Mouse (Mus musculus) heart, embryonic 15.5 days (tissue): ENCODE measurements around the gene Traf3ip1. TPM values are rescaled to one million over a fixed set of nuclear protein-coding genes. Genes with fewer than 3 reads are reported as not detected.

Source experiments
- ATAC-seq: fragments of 200-750 bp; cut with Nextera tagmentation; replicated peaks from 2 replicates; pipeline ENCODE4 v1.8.0; 2017; ENCODE audit warnings: low read depth, moderate TSS enrichment; ENCODE audit not compliant: insufficient number of reproducible peaks, insufficient read depth, low FRiP score
- H3K27ac ChIP-seq: fragments of 300-500 bp; sonication (generic); 2 replicates; pipeline ENCODE4 v1.5.1; 2015; ENCODE audit warnings: mild to moderate bottlenecking, inconsistent platforms
- H3K27me3 ChIP-seq: fragments of 300-500 bp; sonication (generic); 2 replicates; pipeline ENCODE4 v1.6.1; 2015; ENCODE audit warnings: inconsistent platforms
- H3K36me3 ChIP-seq: fragments of 300-500 bp; sonication (generic); 2 replicates; pipeline ENCODE4 v1.6.1; 2015; ENCODE audit warnings: mild to moderate bottlenecking, inconsistent platforms
- H3K4me1 ChIP-seq: fragments of 300-500 bp; sonication (generic); replicated peaks from 2 replicates; pipeline ENCODE4 v1.6.1; 2015; ENCODE audit warnings: inconsistent platforms
- H3K4me2 ChIP-seq: fragments of 300-500 bp; sonication (generic); 2 replicates; pipeline ENCODE4 v1.6.1; 2015; ENCODE audit warnings: inconsistent platforms, mild to moderate bottlenecking, moderate library complexity
- H3K4me3 ChIP-seq: fragments of 300-500 bp; sonication (generic); 2 replicates; pipeline ENCODE4 v1.5.1; 2015; ENCODE audit warnings: mild to moderate bottlenecking, inconsistent platforms
- H3K9ac ChIP-seq: fragments of 300-500 bp; sonication (generic); 2 replicates; pipeline ENCODE4 v1.6.1; 2015; ENCODE audit warnings: mild to moderate bottlenecking, inconsistent platforms
- H3K9me3 ChIP-seq: fragments of 300-500 bp; sonication (generic); replicated peaks from 2 replicates; pipeline ENCODE4 v1.6.1; 2016; ENCODE audit warnings: inconsistent platforms
- WGBS: fragments of 180-500 bp; shearing (Covaris S2); methylation state at CpG from one replicate; pipeline ENCODE4 v1.1.7; 2015; ENCODE audit warnings: mixed read lengths; 5-methylcytosine and 5-hydroxymethylcytosine counted together
- polyA plus RNA-seq: library from polyadenylated mRNA; unstranded; fragments of >200 nt; fragmentation: Nextera tagmentation; extraction: Ambion mirVana; gene quantifications from 2 replicates; pipeline ENCODE4 v1.2.1, GENCODE M21; 2015

Traf3ip1 gene
- polyA plus RNA-seq, 1 experiment from 2014 or later: 3.9 TPM

- Histone ChIP-seq H3K4me3 (no peak overlapping the region), H3K9me3 (no peaks in the 10 kb centered on the region), H3K4me2 (no peak overlapping the region), H3K9ac (no peak overlapping the region), H3K36me3 (no peaks in the 10 kb centered on the region; the same call in 1 of the 2 replicates), H3K27me3 (peaks cover 7% of the 10 kb centered on the region; the same call in 1 of the 2 replicates), H3K27ac (no peak overlapping the region), H3K4me1 (0 out of 2 replicates have a peak, but pooled peaks cover 3% of the 10 kb centered on the region)
- no peak for ATAC-seq
- WGBS: 80% methylated on average over 6 of the region's 6 CpGs
Measured at GRCm38 (mm10) chr1:91561226-91561625, 66.8 kb downstream of the Traf3ip1 start.

DNA sequence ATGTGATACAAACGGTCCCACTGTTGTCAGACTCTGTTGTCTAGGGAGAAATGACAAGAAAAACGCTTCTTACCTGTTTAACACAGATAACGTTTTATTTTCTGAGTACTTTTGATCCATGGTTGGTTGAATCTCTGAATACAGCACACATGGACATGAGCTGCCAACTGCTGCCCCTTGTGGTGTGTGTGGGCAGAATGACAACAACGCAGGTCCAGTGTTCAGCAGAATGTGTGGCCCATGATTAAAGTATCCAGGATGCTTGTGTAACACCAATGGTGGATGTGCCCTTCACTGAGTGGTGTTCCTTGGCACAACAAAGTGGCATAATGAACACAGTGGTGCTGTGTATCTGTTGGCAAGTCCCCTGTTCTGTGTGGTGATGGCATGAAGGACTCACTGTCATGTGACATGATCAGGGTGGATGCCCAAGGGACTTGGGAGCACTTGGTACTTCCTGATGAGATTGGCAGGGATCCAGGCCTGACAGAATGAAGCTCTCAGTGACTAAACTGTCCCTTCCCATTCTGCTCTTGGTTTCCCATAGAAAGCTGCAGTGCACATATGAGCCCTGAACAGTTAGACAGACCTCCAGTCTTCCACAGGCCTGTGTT, 68.6 kb downstream of the Traf3ip1 start:
- no peak overlapping the region for H3K9ac ChIP-seq
- H3K4me3 ChIP-seq: no peak overlapping the region
- WGBS: 79% methylated on average over 4 of the region's 4 CpGs
- H3K4me1 ChIP-seq: 0 out of 2 replicates have a peak, but pooled peaks cover 3% of the 10 kb centered on the region
- ATAC-seq: no peak
- no peaks in the 10 kb centered on the region for H3K9me3 ChIP-seq
- H3K4me2 ChIP-seq: no peak overlapping the region
- peaks cover 7% of the 10 kb centered on the region; the same call in 1 of the 2 replicates for H3K27me3 ChIP-seq
- no peak overlapping the region for H3K27ac ChIP-seq
- no peaks in the 10 kb centered on the region for H3K36me3 ChIP-seq

DNA sequence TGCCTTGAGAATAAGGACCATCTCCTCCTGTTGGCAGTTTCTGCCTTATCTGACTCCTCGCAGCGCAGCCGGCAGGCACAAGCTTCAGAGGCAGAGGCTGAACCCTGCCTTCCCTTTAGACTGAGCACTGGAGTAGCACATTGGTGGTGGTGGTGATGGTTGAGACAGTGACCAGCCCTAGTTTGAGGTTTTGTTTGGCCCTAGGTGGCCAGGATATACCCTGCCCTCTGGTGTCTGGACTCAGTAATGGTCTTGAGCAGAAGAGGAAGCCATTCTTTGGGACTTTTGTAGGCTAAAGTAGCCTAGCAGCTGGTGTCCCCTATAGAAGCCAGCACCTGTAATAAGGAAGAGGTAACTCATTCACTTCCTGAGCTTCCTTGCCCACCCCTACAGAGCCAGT, 69.6 kb downstream of the Traf3ip1 start:
- no peak overlapping the region for H3K4me3 ChIP-seq
- 31% methylated on average over 3 of the region's 3 CpGs for WGBS

GRCm38 (mm10) chr1:91564598-91564997, 70.2 kb downstream of the Traf3ip1 start:
- Histone ChIP-seq H3K27me3 (peaks cover 7% of the 10 kb centered on the region; the same call in 1 of the 2 replicates), H3K9ac (no peak overlapping the region), H3K27ac (no peak overlapping the region), H3K9me3 (no peaks in the 10 kb centered on the region), H3K36me3 (no peaks in the 10 kb centered on the region), H3K4me3 (no peak overlapping the region), H3K4me1 (0 out of 2 replicates have a peak, but pooled peaks cover 3% of the 10 kb centered on the region), H3K4me2 (no peak overlapping the region)
- WGBS: 46% methylated on average over 6 of the region's 6 CpGs
- no peak for ATAC-seq

More for the DNA sequence above, 69.6 kb downstream of the Traf3ip1 start:
- no peak overlapping the region for H3K9ac ChIP-seq
- ATAC-seq: no peak
- no peaks in the 10 kb centered on the region for H3K9me3 ChIP-seq
- H3K4me1 ChIP-seq: 0 out of 2 replicates have a peak, but pooled peaks cover 3% of the 10 kb centered on the region
- peaks cover 7% of the 10 kb centered on the region; the same call in 1 of the 2 replicates for H3K27me3 ChIP-seq
- H3K27ac ChIP-seq: no peak overlapping the region
- H3K4me2 ChIP-seq: no peak overlapping the region
- H3K36me3 ChIP-seq: no peaks in the 10 kb centered on the region

DNA sequence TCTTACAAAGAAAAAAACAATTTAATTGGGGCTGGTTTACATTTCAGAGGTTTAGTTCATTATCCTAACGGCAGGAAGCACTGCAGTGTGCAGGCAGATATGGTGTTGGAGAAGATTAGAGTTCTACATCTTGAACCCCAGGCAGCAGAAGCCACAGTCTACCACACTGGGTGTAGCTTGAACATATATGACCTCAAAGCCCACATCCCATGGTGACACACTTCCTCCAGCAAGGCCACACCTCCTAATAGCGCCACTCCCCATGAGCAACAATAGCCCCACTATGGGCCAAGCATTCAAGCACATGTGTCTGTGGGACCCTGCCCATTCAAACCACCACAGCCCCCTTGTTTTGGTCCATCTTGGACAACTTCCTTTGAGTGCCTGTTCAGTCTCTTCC, 72.8 kb downstream of the Traf3ip1 start:
- Histone ChIP-seq H3K9me3 (no peaks in the 10 kb centered on the region), H3K4me2 (no peak overlapping the region), H3K9ac (no peak overlapping the region), H3K36me3 (no peaks in the 10 kb centered on the region), H3K4me3 (no peak overlapping the region), H3K27ac (no peak overlapping the region), H3K27me3 (peaks cover 7% of the 10 kb centered on the region; the same call in 1 of the 2 replicates), H3K4me1 (no peaks in the 10 kb centered on the region)
- ATAC-seq: no peak
- WGBS: 71% methylated on average over 2 of the region's 2 CpGs

- H3K4me2 ChIP-seq: no peak overlapping the region
- H3K4me3 ChIP-seq: no peak overlapping the region
- H3K27ac ChIP-seq: no peak overlapping the region
- H3K27me3 ChIP-seq: no peaks in the 10 kb centered on the region
- no peak overlapping the region for H3K9ac ChIP-seq
- H3K4me1 ChIP-seq: no peaks in the 10 kb centered on the region
- no peaks in the 10 kb centered on the region for H3K36me3 ChIP-seq
- ATAC-seq: no peak
- H3K9me3 ChIP-seq: no peaks in the 10 kb centered on the region
- 71% methylated on average over 10 of the region's 10 CpGs for WGBS
Measured at GRCm38 (mm10) chr1:91572458-91572857, 78.0 kb downstream of the Traf3ip1 start.

GRCm38 (mm10) chr1:91574208-91574607, 79.8 kb downstream of the Traf3ip1 start:
- no peaks in the 10 kb centered on the region for H3K36me3 ChIP-seq
- 68% methylated on average over 3 of the region's 3 CpGs for WGBS
- no peak overlapping the region for H3K4me2 ChIP-seq
- peaks cover 6% of the 10 kb centered on the region; the same call in 1 of the 2 replicates for H3K4me1 ChIP-seq
- no peak for ATAC-seq
- no peak overlapping the region for H3K27ac ChIP-seq
- no peaks in the 10 kb centered on the region for H3K27me3 ChIP-seq
- H3K4me3 ChIP-seq: no peak overlapping the region
- H3K9ac ChIP-seq: no peak overlapping the region
- H3K9me3 ChIP-seq: no peaks in the 10 kb centered on the region

- 51% methylated on average over 7 of the region's 7 CpGs for WGBS
- no peak overlapping the region for H3K27ac ChIP-seq
Measured at GRCm38 (mm10) chr1:91577883-91578517, 83.6 kb downstream of the Traf3ip1 start.

More at GRCm38 (mm10) chr1:91577883-91578517, 83.6 kb downstream of the Traf3ip1 start:
- no peaks in the 10 kb centered on the region for H3K27me3 ChIP-seq
- no peak for ATAC-seq
- H3K9me3 ChIP-seq: no peaks in the 10 kb centered on the region
- H3K4me1 ChIP-seq: peaks cover 9% of the 10 kb centered on the region; the same call in 1 of the 2 replicates
- H3K9ac ChIP-seq: no peak overlapping the region
- no peaks in the 10 kb centered on the region for H3K36me3 ChIP-seq
- H3K4me3 ChIP-seq: no peak overlapping the region
- H3K4me2 ChIP-seq: no peak overlapping the region

Other genes with a start within 250 kb of the Traf3ip1 start
- 60.4 and 65.0 TPM in 2 replicates for gene Ube2f, start 244.3 kb upstream of the Traf3ip1 start, polyA plus RNA-seq
- gene Scly, start 196.3 kb upstream of the Traf3ip1 start, polyA plus RNA-seq: 11.5 and 15.6 TPM in 2 replicates
- 0.03 and 0.08 TPM in 2 replicates for gene Espnl, start 172.6 kb upstream of the Traf3ip1 start, polyA plus RNA-seq
- gene Klhl30, start 143.6 kb upstream of the Traf3ip1 start, polyA plus RNA-seq: 47.7 and 50.5 TPM in 2 replicates
- gene Erfe, start 128.2 kb upstream of the Traf3ip1 start, polyA plus RNA-seq: 0.78 and 1.5 TPM in 2 replicates
- 96.7 and 110 TPM in 2 replicates for gene Ilkap, start 95.8 kb upstream of the Traf3ip1 start, polyA plus RNA-seq
- gene Hes6, start 80.6 kb upstream of the Traf3ip1 start, polyA plus RNA-seq: 72.4 and 128 TPM in 2 replicates
- 4.5 and 5.0 TPM in 2 replicates for gene Per2, start 35.3 kb upstream of the Traf3ip1 start, polyA plus RNA-seq
- 5.0 and 6.5 TPM in 2 replicates for gene Asb1, start 45.9 kb downstream of the Traf3ip1 start, polyA plus RNA-seq